Mouse (Mus musculus) MEL (cell line): ENCODE results near the gene Pyroxd2. TPM values are rescaled to one million over a fixed set of nuclear protein-coding genes. Genes with fewer than 3 reads are reported as not detected.

Experiments
- DNase-seq: peaks from one replicate; pipeline ENCODE4 v3.0.0; 2011; ENCODE audit warnings: low read depth, low spot score
- H3K27ac ChIP-seq: 2 replicates; pipeline ENCODE4 v1.5.1; 2012; ENCODE audit warnings: low read depth, mild to moderate bottlenecking, control low read depth, low read length, moderate library complexity; ENCODE audit not compliant: control insufficient read depth
- H3K27me3 ChIP-seq, 2 experiments: fragments of 150-350 bp in 1 of 2; sonication (generic) in 1 of 2; 2 replicates each; pipeline ENCODE4 v1.6.1; 2012; ENCODE audit warnings: low read length in 2 of 2, mild to moderate bottlenecking in 2 of 2, improper control_type of control experiment in 1 of 2, moderate library complexity in 1 of 2; ENCODE audit not compliant: insufficient read depth in 2 of 2, control insufficient read depth in 1 of 2
- H3K36me3 ChIP-seq, 2 experiments: 2 replicates each; pipeline ENCODE4 v1.6.1; 2012 to 2014; ENCODE audit warnings: low read length in 2 of 2, improper control_type of control experiment in 1 of 2, inconsistent platforms in 1 of 2, mild to moderate bottlenecking in 1 of 2; ENCODE audit not compliant: insufficient read depth in 2 of 2, control insufficient read depth in 1 of 2
- H3K4me1 ChIP-seq, 2 experiments: fragments of 150-350 bp in 1 of 2; sonication (generic) in 1 of 2; 2 replicates each; pipeline ENCODE4 v1.6.1; 2012; ENCODE audit warnings: low read length in 2 of 2, improper control_type of control experiment in 1 of 2, mild to moderate bottlenecking in 1 of 2; ENCODE audit not compliant: insufficient read depth in 2 of 2, control insufficient read depth in 1 of 2
- H3K4me3 ChIP-seq, 2 experiments: fragments of 150-350 bp in 1 of 2; sonication (generic) in 1 of 2; 2 replicates each; pipeline ENCODE4 v1.5.1; 2012; ENCODE audit warnings: low read depth in 2 of 2, low read length in 2 of 2, mild to moderate bottlenecking in 2 of 2, moderate library complexity in 2 of 2, control low read depth in 1 of 2, improper control_type of control experiment in 1 of 2; ENCODE audit not compliant: control insufficient read depth in 1 of 2, insufficient read depth in 1 of 2
- H3K79me2 ChIP-seq: 2 replicates; pipeline ENCODE4 v1.6.1; 2012; ENCODE audit warnings: mild to moderate bottlenecking, low read length, moderate library complexity; ENCODE audit not compliant: control insufficient read depth, poor library complexity, insufficient read depth
- H3K9ac ChIP-seq: 2 replicates; pipeline ENCODE4 v1.6.1; 2012; ENCODE audit warnings: low read depth, mild to moderate bottlenecking, control low read depth, low read length, moderate library complexity; ENCODE audit not compliant: control insufficient read depth, poor library complexity, severe bottlenecking
- H3K9me3 ChIP-seq: fragments of 150-350 bp; sonication (generic); replicated peaks from 2 replicates; pipeline ENCODE4 v1.6.1; 2012; ENCODE audit warnings: mild to moderate bottlenecking, low read length, improper control_type of control experiment, moderate library complexity; ENCODE audit not compliant: insufficient read depth
- BHLHE40 ChIP-seq: IDR thresholded peaks from 2 replicates; pipeline ENCODE4 v1.6.1; 2012; ENCODE audit warnings: low read depth, mild to moderate bottlenecking, inconsistent platforms, low read length, improper control_type of control experiment, borderline replicate concordance
- CHD2 ChIP-seq: IDR thresholded peaks from 2 replicates; pipeline ENCODE4 v1.6.1; 2011; ENCODE audit warnings: low read length, improper control_type of control experiment
- CTCF ChIP-seq, 3 experiments: IDR thresholded peaks in 2 of 3; conservative IDR thresholded peaks in 1 of 3; 2 replicates each; pipeline ENCODE4 v1.5.1; 2011 to 2012; ENCODE audit warnings: low read length in 3 of 3, low read depth in 2 of 3, mild to moderate bottlenecking in 2 of 3, improper control_type of control experiment in 1 of 3, inconsistent platforms in 1 of 3, mixed read lengths in 1 of 3, moderate library complexity in 1 of 3; ENCODE audit not compliant: control insufficient read depth in 1 of 3, insufficient read depth in 1 of 3, poor library complexity in 1 of 3, severe bottlenecking in 1 of 3
- EP300 ChIP-seq, 2 experiments: IDR thresholded peaks; 2 replicates each; pipeline ENCODE4 v1.6.1; 2011; ENCODE audit warnings: improper control_type of control experiment in 2 of 2, low read length in 2 of 2, low read depth in 1 of 2, mild to moderate bottlenecking in 1 of 2
- ETS1 ChIP-seq: IDR thresholded peaks from 2 replicates; pipeline ENCODE4 v1.6.1; 2012; ENCODE audit warnings: low read depth, mild to moderate bottlenecking, inconsistent platforms, low read length, improper control_type of control experiment, moderate library complexity
- GABPA ChIP-seq: IDR thresholded peaks from 2 replicates; pipeline ENCODE4 v1.6.1; 2012; ENCODE audit warnings: low read depth, mild to moderate bottlenecking, inconsistent platforms, low read length, improper control_type of control experiment, moderate library complexity
- HCFC1 ChIP-seq: IDR thresholded peaks from 2 replicates; pipeline ENCODE4 v1.6.1; 2012; ENCODE audit warnings: low read depth, mild to moderate bottlenecking, inconsistent platforms, low read length, improper control_type of control experiment, moderate library complexity
- JUND ChIP-seq: IDR thresholded peaks from 2 replicates; pipeline ENCODE4 v1.6.1; 2011; ENCODE audit warnings: low read depth, mild to moderate bottlenecking, improper control_type of control experiment, low read length
- KAT2A ChIP-seq: conservative IDR thresholded peaks from 2 replicates; pipeline ENCODE4 v1.6.1; 2012; ENCODE audit warnings: low read depth, low read length, improper control_type of control experiment, inconsistent platforms
- MEF2A ChIP-seq: IDR thresholded peaks from 2 replicates; pipeline ENCODE4 v1.6.1; 2014; ENCODE audit warnings: low read depth, mild to moderate bottlenecking, inconsistent platforms, low read length, improper control_type of control experiment; ENCODE audit not compliant: poor library complexity, insufficient replicate concordance, severe bottlenecking; ENCODE audit errors: extremely low read depth
- MYB ChIP-seq: IDR thresholded peaks from 2 replicates; pipeline ENCODE4 v1.6.1; 2011; ENCODE audit warnings: mild to moderate bottlenecking, low read depth, low read length, improper control_type of control experiment
- MYC ChIP-seq: IDR thresholded peaks from 2 replicates; pipeline ENCODE4 v1.6.1; 2011; ENCODE audit warnings: low read depth, mild to moderate bottlenecking, low read length, improper control_type of control experiment, moderate library complexity
- NELFE ChIP-seq: IDR thresholded peaks from 2 replicates; pipeline ENCODE4 v1.6.1; 2011; ENCODE audit warnings: low read depth, low read length, improper control_type of control experiment
- NRF1 ChIP-seq: IDR thresholded peaks from 2 replicates; pipeline ENCODE4 v1.6.1; 2014; ENCODE audit warnings: low read depth, mild to moderate bottlenecking, inconsistent platforms, low read length, improper control_type of control experiment, moderate library complexity; ENCODE audit not compliant: poor library complexity, insufficient read depth, severe bottlenecking
- POLR2A ChIP-seq, 2 experiments: IDR thresholded peaks; 2 replicates each; pipeline ENCODE4 v1.6.1; 2011 to 2012; ENCODE audit warnings: low read length in 2 of 2, mild to moderate bottlenecking in 2 of 2, control low read depth in 1 of 2, improper control_type of control experiment in 1 of 2, low read depth in 1 of 2, moderate library complexity in 1 of 2; ENCODE audit not compliant: control insufficient read depth in 1 of 2, insufficient read depth in 1 of 2, poor library complexity in 1 of 2
- POLR2AphosphoS2 ChIP-seq: IDR thresholded peaks from 2 replicates; pipeline ENCODE4 v1.6.1; 2011; ENCODE audit warnings: low read length, improper control_type of control experiment
- POLR2AphosphoS5 ChIP-seq: IDR thresholded peaks from 2 replicates; pipeline ENCODE4 v1.6.1; 2012; ENCODE audit warnings: low read depth, borderline replicate concordance, mild to moderate bottlenecking, inconsistent platforms, low read length, moderate library complexity, mixed read lengths
- RAD21 ChIP-seq: IDR thresholded peaks from 2 replicates; pipeline ENCODE4 v1.6.1; 2011; ENCODE audit warnings: mild to moderate bottlenecking, low read depth, low read length, improper control_type of control experiment
- SMC3 ChIP-seq: IDR thresholded peaks from 2 replicates; pipeline ENCODE4 v1.6.1; 2011; ENCODE audit warnings: low read depth, low read length, improper control_type of control experiment
- USF1 ChIP-seq: IDR thresholded peaks from 2 replicates; pipeline ENCODE4 v1.6.1; 2014; ENCODE audit warnings: low read depth, mild to moderate bottlenecking, inconsistent platforms, low read length, improper control_type of control experiment, moderate library complexity
- USF2 ChIP-seq, 2 experiments: IDR thresholded peaks; 2 replicates each; pipeline ENCODE4 v1.6.1; 2011 to 2012; ENCODE audit warnings: improper control_type of control experiment in 2 of 2, low read length in 2 of 2, borderline replicate concordance in 1 of 2, inconsistent platforms in 1 of 2, low read depth in 1 of 2, mild to moderate bottlenecking in 1 of 2; ENCODE audit not compliant: insufficient read depth in 1 of 2
- ZNF384 ChIP-seq: IDR thresholded peaks from 2 replicates; pipeline ENCODE4 v1.6.1; 2012; ENCODE audit warnings: low read depth, mild to moderate bottlenecking, inconsistent platforms, low read length, improper control_type of control experiment
- polyA plus RNA-seq, 2 experiments: library from polyadenylated mRNA; stranded (reverse) in 1 of 2; unstranded in 1 of 2; fragments of >175 nt in 1 of 2; fragments of >200 nt in 1 of 2; gene quantifications; 2 replicates each; pipeline versions ENCODE4 v1.2.1 to v1.2.4; 2012; ENCODE audit warnings: low replicate concordance in 2 of 2, low read depth in 1 of 2; ENCODE audit not compliant: insufficient read length in 2 of 2, insufficient read depth in 1 of 2, missing spikeins in 1 of 2
- total RNA-seq: library from RNA; depleted of rRNA; stranded (reverse); fragments of 300-350 nt; gene quantifications from 2 replicates; pipeline ENCODE4 v1.2.3, GENCODE M21; 2012

The Pyroxd2 gene
- total and polyA plus RNA-seq, 3 experiments, result 4.1 to 17.0 TPM; not detected in 1

- no peak overlapping the region for H3K27ac ChIP-seq
- no peaks in the 10 kb centered on the region for H3K4me1 ChIP-seq
- no peaks in the 10 kb centered on the region for H3K9me3 ChIP-seq
- no peak overlapping the region for H3K4me3 ChIP-seq
- H3K36me3 ChIP-seq, result peaks cover 0 to 4% of the 10 kb centered on the region in 2 experiments; a peak in 2 of 4 replicates
- no peaks in the 10 kb centered on the region for H3K79me2 ChIP-seq
- no peaks in the 10 kb centered on the region for H3K27me3 ChIP-seq
- H3K9ac ChIP-seq, result no peak overlapping the region
- TF ChIP-seq ETS1, result no peak
- TF ChIP-seq MEF2A, result no peak
- no peak for TF ChIP-seq ZNF384
- no peak for TF ChIP-seq NELFE
- no peak for TF ChIP-seq MYB
- no peak for TF ChIP-seq CHD2
- TF ChIP-seq JUND, result no peak
- no peak for TF ChIP-seq KAT2A
- no peak for TF ChIP-seq USF2 (IDR thresholded peaks at IDR 0.05; ENCODE audit: borderline replicate concordance in 1 of 2, insufficient read depth in 1 of 2, low read depth in 1 of 2, low read length in 2 of 2)
- TF ChIP-seq POLR2A (IDR thresholded peaks at IDR 0.05; ENCODE audit: control insufficient read depth in 1 of 2, insufficient read depth in 1 of 2, low read depth in 1 of 2, low read length in 2 of 2, poor library complexity in 1 of 2), result no peak
- TF ChIP-seq CTCF (IDR thresholded peaks at IDR 0.05 in 2 of 3, conservative IDR thresholded peaks at IDR 0.05 in 1 of 3; ENCODE audit: control insufficient read depth in 1 of 3, insufficient read depth in 1 of 3, low read depth in 2 of 3, low read length in 3 of 3, poor library complexity in 1 of 3, severe bottlenecking in 1 of 3), result no peak
- no peak for TF ChIP-seq GABPA
- no peak for TF ChIP-seq BHLHE40
- no peak for TF ChIP-seq MYC
- no peak for TF ChIP-seq SMC3
- no peak for DNase-seq
Measured at GRCm38 (mm10) chr19:42769648-42770047, 17.1 kb upstream of the Pyroxd2 start.

- H3K9ac ChIP-seq, result no peak overlapping the region
- H3K4me1 ChIP-seq, result no peaks in the 10 kb centered on the region
- H3K27ac ChIP-seq, result no peak overlapping the region
- no peak for DNase-seq
- peaks cover 0 to 2% of the 10 kb centered on the region in 2 experiments; a peak in 1 of 4 replicates for H3K36me3 ChIP-seq
- H3K79me2 ChIP-seq, result no peaks in the 10 kb centered on the region
- no peak overlapping the region for H3K4me3 ChIP-seq
- TF ChIP-seq POLR2AphosphoS5, result no peak
- TF ChIP-seq JUND, result no peak
- TF ChIP-seq USF1, result no peak
- TF ChIP-seq EP300 (IDR thresholded peaks at IDR 0.05; ENCODE audit: low read depth in 1 of 2, low read length in 2 of 2), result no peak
- TF ChIP-seq RAD21, result no peak
- no peak for TF ChIP-seq POLR2AphosphoS2
- TF ChIP-seq HCFC1, result no peak
- no peak for TF ChIP-seq NRF1
- no peaks in the 10 kb centered on the region for H3K9me3 ChIP-seq
- H3K27me3 ChIP-seq, result no peaks in the 10 kb centered on the region
Measured at GRCm38 (mm10) chr19:42767361-42767760, 14.8 kb upstream of the Pyroxd2 start.
